Mouse (Mus musculus) midbrain, embryonic 13.5 days (tissue): Measurements from ENCODE around the gene Dusp18. TPM values are rescaled to one million over a fixed set of nuclear protein-coding genes. Genes with fewer than 3 reads are reported as not detected.

Experiments
- ATAC-seq: fragments of 200-750 bp; cut with Nextera tagmentation; 2 replicates; pipeline ENCODE4 v1.8.0; 2017; ENCODE audit warnings: mild to moderate bottlenecking, moderate TSS enrichment, moderate library complexity
- H3K27ac ChIP-seq: fragments of 300-500 bp; sonication (generic); 2 replicates; pipeline ENCODE4 v1.5.1; 2015; ENCODE audit warnings: inconsistent platforms, mild to moderate bottlenecking, moderate library complexity
- H3K27me3 ChIP-seq: fragments of 300-500 bp; sonication (generic); 2 replicates; pipeline ENCODE4 v1.6.1; 2015; ENCODE audit warnings: mild to moderate bottlenecking, inconsistent platforms
- H3K36me3 ChIP-seq: fragments of 300-500 bp; sonication (generic); 2 replicates; pipeline ENCODE4 v1.6.1; 2015; ENCODE audit warnings: mild to moderate bottlenecking, inconsistent platforms
- H3K4me1 ChIP-seq: fragments of 300-500 bp; sonication (generic); replicated peaks from 2 replicates; pipeline ENCODE4 v1.6.1; 2015; ENCODE audit warnings: inconsistent platforms
- H3K4me2 ChIP-seq: fragments of 300-500 bp; sonication (generic); replicated peaks from 2 replicates; pipeline ENCODE4 v1.6.1; 2015; ENCODE audit warnings: moderate library complexity, mild to moderate bottlenecking, inconsistent platforms
- H3K4me3 ChIP-seq: fragments of 300-500 bp; sonication (generic); replicated peaks from 2 replicates; pipeline ENCODE4 v1.5.1; 2015; ENCODE audit warnings: mild to moderate bottlenecking, inconsistent platforms
- H3K9ac ChIP-seq: fragments of 300-500 bp; sonication (generic); replicated peaks from 2 replicates; pipeline ENCODE4 v1.6.1; 2015; ENCODE audit warnings: mild to moderate bottlenecking, inconsistent platforms
- H3K9me3 ChIP-seq: fragments of 300-500 bp; sonication (generic); 2 replicates; pipeline ENCODE4 v1.6.1; 2016; ENCODE audit warnings: mild to moderate bottlenecking, inconsistent platforms
- WGBS: fragments of 180-500 bp; shearing (Covaris S2); methylation state at CpG from one replicate; pipeline ENCODE4 v1.1.7; 2015; 5-methylcytosine and 5-hydroxymethylcytosine counted together
- polyA plus RNA-seq: library from polyadenylated mRNA; unstranded; fragments of >200 nt; fragmentation: Nextera tagmentation; extraction: Ambion mirVana; gene quantifications from 2 replicates; pipeline ENCODE4 v1.2.1, GENCODE M21; 2015

The Dusp18 gene
- polyA plus RNA-seq, 1 experiment from 2014 or later = 39.2 TPM

- Histone ChIP-seq H3K27me3 (no peaks in the 10 kb centered on the region), H3K4me1 (peaks cover 13% of the 10 kb centered on the region), H3K4me2 (no peak overlapping the region), H3K36me3 (no peaks in the 10 kb centered on the region), H3K9me3 (no peaks in the 10 kb centered on the region), H3K27ac (no peak overlapping the region), H3K9ac (no peak overlapping the region), H3K4me3 (no peak overlapping the region)
- ATAC-seq = no peak
- 84% methylated on average over 9 of the region's 9 CpGs for WGBS
Measured at GRCm38 (mm10) chr11:3933756-3934285, 38.8 kb downstream of the Dusp18 start.

DNA sequence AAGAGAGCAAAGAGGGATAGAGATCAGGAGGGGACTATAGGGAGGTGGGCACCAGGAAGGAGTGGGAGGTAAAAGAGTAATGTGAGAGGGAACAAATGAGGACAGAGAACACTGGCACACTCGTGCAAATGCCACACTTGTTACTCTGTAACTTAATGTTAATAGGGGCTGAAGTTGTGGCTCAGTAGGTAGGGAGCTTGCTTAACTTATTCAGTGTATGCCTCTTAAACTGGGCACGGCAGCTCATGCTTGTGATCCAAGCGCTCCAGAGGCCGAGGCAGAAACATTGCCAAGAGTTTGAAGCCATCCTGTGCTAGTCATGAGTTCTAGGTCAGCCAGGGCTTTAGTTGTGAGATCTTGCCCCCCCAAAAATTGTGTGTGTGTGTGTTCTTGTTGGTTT is 40.1 kb downstream of the Dusp18 start:
- H3K4me3 ChIP-seq = no peak overlapping the region
- ATAC-seq = no peak
- H3K9ac ChIP-seq = no peak overlapping the region
- H3K4me2 ChIP-seq = no peak overlapping the region
- 73% methylated on average over 4 of the region's 4 CpGs for WGBS
- H3K27ac ChIP-seq = no peak overlapping the region
- no peaks in the 10 kb centered on the region for H3K9me3 ChIP-seq
- no peaks in the 10 kb centered on the region for H3K36me3 ChIP-seq
- H3K4me1 ChIP-seq = peaks cover 13% of the 10 kb centered on the region
- H3K27me3 ChIP-seq = no peaks in the 10 kb centered on the region

- no peak overlapping the region for H3K9ac ChIP-seq
- H3K4me2 ChIP-seq = no peak overlapping the region
- H3K4me1 ChIP-seq = peaks cover 7% of the 10 kb centered on the region
- 92% methylated on average over 3 of the region's 3 CpGs for WGBS
- no peak overlapping the region for H3K4me3 ChIP-seq
- no peaks in the 10 kb centered on the region for H3K27me3 ChIP-seq
- H3K9me3 ChIP-seq = no peaks in the 10 kb centered on the region
- ATAC-seq = no peak
- no peak overlapping the region for H3K27ac ChIP-seq
- no peaks in the 10 kb centered on the region for H3K36me3 ChIP-seq
Measured at GRCm38 (mm10) chr11:3936318-3936717, 41.3 kb downstream of the Dusp18 start.

DNA sequence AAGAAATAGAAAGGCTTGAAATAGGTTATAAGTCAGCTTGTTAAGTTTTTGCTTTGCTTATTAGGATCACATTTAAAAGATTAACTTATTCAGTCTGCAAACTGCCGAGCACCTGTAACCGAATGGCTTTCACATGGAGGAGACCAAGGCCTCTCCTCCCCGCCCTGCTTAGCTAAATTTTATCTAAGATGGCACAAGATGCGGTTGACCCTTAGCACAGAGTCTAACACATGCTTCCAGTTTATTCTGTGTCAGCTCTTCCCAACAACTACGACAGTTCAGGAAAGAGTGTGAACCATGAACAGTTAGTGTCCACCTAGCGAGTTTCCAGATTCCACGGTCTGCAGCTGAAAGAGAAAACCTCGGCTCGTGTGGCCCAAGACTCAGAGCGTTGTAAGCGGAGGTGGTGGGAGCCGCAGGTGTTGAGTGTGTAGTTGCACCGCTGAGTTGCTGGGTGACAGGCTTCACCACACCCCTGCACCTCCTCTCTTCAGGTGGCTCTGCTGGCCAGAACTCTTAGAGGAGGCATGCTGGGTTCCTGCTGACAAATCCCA is 42.4 kb downstream of the Dusp18 start:
- Histone ChIP-seq H3K4me1 (no peaks in the 10 kb centered on the region), H3K4me2 (no peak overlapping the region), H3K27ac (no peak overlapping the region), H3K4me3 (no peak overlapping the region), H3K27me3 (no peaks in the 10 kb centered on the region), H3K36me3 (no peaks in the 10 kb centered on the region), H3K9ac (no peak overlapping the region), H3K9me3 (no peaks in the 10 kb centered on the region)
- WGBS = 84% methylated on average over 13 of the region's 13 CpGs
- no peak for ATAC-seq

DNA sequence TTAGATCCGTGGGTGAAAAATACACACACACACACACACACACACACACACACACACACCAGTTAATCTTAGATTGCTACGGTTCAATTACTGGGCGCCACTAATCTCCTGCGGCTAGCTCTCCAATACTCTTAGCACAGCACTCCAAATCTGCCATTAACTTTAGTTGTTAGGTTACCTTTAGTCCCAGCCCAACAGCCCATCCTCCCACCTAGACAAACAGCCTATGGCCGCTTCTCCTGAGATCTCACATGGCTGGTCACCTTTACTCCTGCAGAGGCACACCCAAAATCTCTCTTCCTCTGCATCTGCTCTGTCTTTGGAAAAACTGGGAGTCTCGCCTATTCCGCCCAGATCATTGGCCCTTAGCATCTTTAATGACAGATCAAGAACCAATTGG is 46.3 kb downstream of the Dusp18 start:
- Histone ChIP-seq H3K27me3 (0 out of 2 replicates have a peak, but pooled peaks cover 5% of the 10 kb centered on the region), H3K9ac (no peak overlapping the region), H3K4me1 (no peaks in the 10 kb centered on the region), H3K4me2 (no peak overlapping the region), H3K36me3 (no peaks in the 10 kb centered on the region), H3K9me3 (no peaks in the 10 kb centered on the region), H3K27ac (no peak overlapping the region), H3K4me3 (no peak overlapping the region)
- WGBS = 89% methylated on average over 7 of the region's 7 CpGs
- no peak for ATAC-seq

DNA sequence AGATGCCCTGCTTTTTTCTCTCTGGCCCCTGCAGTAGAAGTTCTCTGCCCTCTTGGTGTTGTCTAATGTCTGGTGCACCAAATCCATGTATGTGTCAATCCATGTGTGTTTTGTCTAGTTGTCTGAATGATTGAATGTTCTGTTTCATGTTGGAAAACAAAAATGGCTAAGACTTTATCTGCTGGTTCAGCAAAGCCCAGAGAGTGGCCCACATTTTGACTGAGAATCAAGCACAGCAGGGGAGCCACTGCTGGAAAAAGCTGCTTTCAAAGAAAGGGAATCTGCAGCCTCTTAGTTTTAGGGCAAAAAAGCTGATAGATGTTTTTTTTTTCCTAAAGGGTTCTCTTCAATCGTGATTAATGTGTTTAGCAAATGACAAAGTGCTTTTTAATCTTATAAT is 51.3 kb downstream of the Dusp18 start:
- H3K4me1 ChIP-seq = no peaks in the 10 kb centered on the region
- ATAC-seq = no peak
- 9% methylated on average over 1 of the region's 1 CpGs for WGBS

More for the DNA sequence above, 51.3 kb downstream of the Dusp18 start:
- H3K27ac ChIP-seq = no peak overlapping the region
- 0 out of 2 replicates have a peak, but pooled peaks cover 5% of the 10 kb centered on the region for H3K27me3 ChIP-seq
- H3K36me3 ChIP-seq = no peaks in the 10 kb centered on the region
- no peak overlapping the region for H3K9ac ChIP-seq
- no peak overlapping the region for H3K4me2 ChIP-seq
- no peaks in the 10 kb centered on the region for H3K9me3 ChIP-seq
- no peak overlapping the region for H3K4me3 ChIP-seq

Other genes starting within 250 kb of the Dusp18 start
- 40.8 and 42.0 TPM in 2 replicates for gene Morc2a, start 246.0 kb upstream of the Dusp18 start, polyA plus RNA-seq
- 12.7 and 14.9 TPM in 2 replicates for gene Osbp2, start 31.3 kb upstream of the Dusp18 start, polyA plus RNA-seq
- gene 4921536K21Rik, start 142 bp upstream of the Dusp18 start, polyA plus RNA-seq = 0.54 and 0.67 TPM in 2 replicates
- gene Slc35e4, start 19.4 kb downstream of the Dusp18 start, polyA plus RNA-seq = 10.3 TPM in 2 replicates
- 16.6 and 20.3 TPM in 2 replicates for gene Tcn2, start 36.9 kb downstream of the Dusp18 start, polyA plus RNA-seq
- 67.5 and 70.2 TPM in 2 replicates for gene Pes1, start 68.7 kb downstream of the Dusp18 start, polyA plus RNA-seq
- 0.13 TPM in 1 of 2 replicates, not detected in the other for gene 4930556J24Rik, start 81.5 kb downstream of the Dusp18 start, polyA plus RNA-seq
- gene Gal3st1, start 88.4 kb downstream of the Dusp18 start, polyA plus RNA-seq = 1.4 and 1.5 TPM in 2 replicates
- not detected in 2 replicates for gene Sec14l4, start 136.2 kb downstream of the Dusp18 start, polyA plus RNA-seq
- gene Sec14l3, start 169.6 kb downstream of the Dusp18 start, polyA plus RNA-seq = 0.26 TPM in 1 of 2 replicates, not detected in the other
- gene Mtfp1, start 200.2 kb downstream of the Dusp18 start, polyA plus RNA-seq = 4.9 and 6.6 TPM in 2 replicates
- 2.3 and 3.2 TPM in 2 replicates for gene Sec14l2, start 228.2 kb downstream of the Dusp18 start, polyA plus RNA-seq
- gene Rnf215, start 240.0 kb downstream of the Dusp18 start, polyA plus RNA-seq = 43.9 and 45.9 TPM in 2 replicates